Mouse (Mus musculus): ENCODE data around the gene Vipr1. TPM values are rescaled to one million over a fixed set of nuclear protein-coding genes. Genes with fewer than 3 reads are reported as not detected.

Gene Vipr1
- polyA plus RNA-seq, 1 experiment from 2014 or later: 0.63 TPM

DNA sequence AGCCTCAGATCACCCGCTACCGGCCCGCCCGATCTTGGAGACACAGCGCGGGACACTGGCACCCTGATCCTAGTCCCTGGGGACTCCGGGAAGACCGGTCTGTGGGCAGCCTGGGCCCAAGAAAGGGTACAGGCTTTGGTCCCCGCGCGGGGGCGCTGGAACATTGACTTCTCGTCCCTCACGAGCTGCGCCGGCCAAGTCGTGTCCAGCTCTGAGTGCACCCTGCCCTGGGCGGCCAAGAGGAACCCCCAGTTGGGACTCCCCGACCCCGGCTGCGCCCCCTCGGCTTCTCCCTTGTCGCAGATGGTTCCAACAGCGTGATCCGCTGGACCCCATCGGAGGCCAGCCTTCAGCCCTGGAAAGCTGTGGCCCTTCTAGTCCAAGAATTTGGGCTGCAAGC lies 515 bp upstream of the Vipr1 start, which contains the start of gene Lyzl4:
Lyzl4 (minus strand) TSS at position 96 of the 400 bp plus-strand sequence.
- no peaks in the 10 kb centered on the region for H3K9me3 ChIP-seq
- under 1% methylated on average over 26 of the region's 26 CpGs for WGBS
- H3K27me3 ChIP-seq (ENCODE audit: insufficient read depth, poor library complexity, severe bottlenecking): peaks cover 95% of the 10 kb centered on the region
- peak within 1 kb of the TSS; percentile 66 for H3K4me3 ChIP-seq
- H3K27ac ChIP-seq: peak within 1 kb of the TSS; percentile 70
- peaks cover 29% of the 10 kb centered on the region for H3K4me1 ChIP-seq
- no peaks in the 10 kb centered on the region for H3K36me3 ChIP-seq
- DNase-seq (ENCODE audit: low spot score): no peak

- H3K27me3 ChIP-seq (ENCODE audit: insufficient read depth, poor library complexity, severe bottlenecking): peaks cover 72% of the 10 kb centered on the region
- no peak overlapping the region for H3K4me3 ChIP-seq
- no peaks in the 10 kb centered on the region for H3K36me3 ChIP-seq
- H3K9me3 ChIP-seq: no peaks in the 10 kb centered on the region
- DNase-seq (ENCODE audit: low spot score): no peak
- no peak overlapping the region for H3K27ac ChIP-seq
- H3K4me1 ChIP-seq: peaks cover 29% of the 10 kb centered on the region
- 54% methylated on average over 3 of the region's 3 CpGs for WGBS
Observed at GRCm38 (mm10) chr9:121644855-121645254, 2.3 kb downstream of the Vipr1 start.

DNA sequence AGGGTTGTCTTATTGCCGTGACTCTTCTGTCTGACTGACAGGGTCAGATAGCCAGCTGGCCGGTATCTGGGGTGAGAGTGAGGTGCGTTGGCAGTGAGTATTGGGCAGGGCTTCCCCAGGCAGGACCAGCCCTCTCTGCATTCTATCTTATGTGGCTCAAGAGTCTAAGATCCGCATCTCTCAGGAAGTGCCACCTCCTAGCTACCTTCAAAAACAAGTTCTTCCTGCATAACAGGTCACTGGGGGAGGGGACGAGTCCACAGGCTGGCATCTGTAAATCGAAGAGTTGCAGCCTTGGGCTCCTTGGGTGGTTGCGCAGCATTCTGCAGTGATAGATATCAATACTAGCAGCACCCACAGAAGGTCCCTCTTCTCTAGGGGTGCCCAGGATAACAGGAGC lies 4.5 kb downstream of the Vipr1 start:
- no peak overlapping the region for H3K4me3 ChIP-seq
- peaks cover 21% of the 10 kb centered on the region for H3K4me1 ChIP-seq
- no peaks in the 10 kb centered on the region for H3K9me3 ChIP-seq
- 58% methylated on average over 7 of the region's 7 CpGs for WGBS
- no peaks in the 10 kb centered on the region for H3K36me3 ChIP-seq
- peaks cover 53% of the 10 kb centered on the region for H3K27me3 ChIP-seq (ENCODE audit: insufficient read depth, poor library complexity, severe bottlenecking)
- no peak for DNase-seq (ENCODE audit: low spot score)
- no peak overlapping the region for H3K27ac ChIP-seq

GRCm38 (mm10) chr9:121653668-121654067 lies 11.2 kb downstream of the Vipr1 start:
- H3K4me1 ChIP-seq: peaks cover 8% of the 10 kb centered on the region; the same call in 1 of the 2 replicates
- peaks cover 46% of the 10 kb centered on the region for H3K27me3 ChIP-seq (ENCODE audit: insufficient read depth, poor library complexity, severe bottlenecking)
- 81% methylated on average over 10 of the region's 10 CpGs for WGBS
- DNase-seq (ENCODE audit: low spot score): no peak
- no peak overlapping the region for H3K4me3 ChIP-seq
- H3K36me3 ChIP-seq: no peaks in the 10 kb centered on the region
- no peak overlapping the region for H3K27ac ChIP-seq
- no peaks in the 10 kb centered on the region for H3K9me3 ChIP-seq

GRCm38 (mm10) chr9:121656322-121656721 lies 13.8 kb downstream of the Vipr1 start:
- no peaks in the 10 kb centered on the region for H3K9me3 ChIP-seq
- H3K4me3 ChIP-seq: no peak overlapping the region
- H3K27me3 ChIP-seq (ENCODE audit: insufficient read depth, poor library complexity, severe bottlenecking): peaks cover 70% of the 10 kb centered on the region
- no peak for DNase-seq (ENCODE audit: low spot score)
- 84% methylated on average over 5 of the region's 5 CpGs for WGBS
- peaks cover 8% of the 10 kb centered on the region; the same call in 1 of the 2 replicates for H3K4me1 ChIP-seq
- H3K27ac ChIP-seq: no peak overlapping the region
- no peaks in the 10 kb centered on the region for H3K36me3 ChIP-seq

- no peak overlapping the region for H3K27ac ChIP-seq
- H3K36me3 ChIP-seq: no peaks in the 10 kb centered on the region
- H3K4me1 ChIP-seq: peaks cover 8% of the 10 kb centered on the region; the same call in 1 of the 2 replicates
- H3K9me3 ChIP-seq: no peaks in the 10 kb centered on the region
- no peak overlapping the region for H3K4me3 ChIP-seq
- peaks cover 74% of the 10 kb centered on the region for H3K27me3 ChIP-seq (ENCODE audit: insufficient read depth, poor library complexity, severe bottlenecking)
- 62% methylated on average over 13 of the region's 13 CpGs for WGBS
- DNase-seq (ENCODE audit: low spot score): no peak
Observed at GRCm38 (mm10) chr9:121657143-121657542, 14.6 kb downstream of the Vipr1 start.

- 72% methylated on average over 7 of the region's 7 CpGs for WGBS
- no peaks in the 10 kb centered on the region for H3K36me3 ChIP-seq
- H3K27me3 ChIP-seq (ENCODE audit: insufficient read depth, poor library complexity, severe bottlenecking): peaks cover 74% of the 10 kb centered on the region
- peaks cover 8% of the 10 kb centered on the region; the same call in 1 of the 2 replicates for H3K4me1 ChIP-seq
- H3K9me3 ChIP-seq: no peaks in the 10 kb centered on the region
- no peak overlapping the region for H3K27ac ChIP-seq
- no peak for DNase-seq (ENCODE audit: low spot score)
- H3K4me3 ChIP-seq: no peak overlapping the region
Observed at GRCm38 (mm10) chr9:121658248-121658647, 15.7 kb downstream of the Vipr1 start.

GRCm38 (mm10) chr9:121659791-121660190 lies 17.3 kb downstream of the Vipr1 start:
- no peaks in the 10 kb centered on the region for H3K36me3 ChIP-seq
- H3K4me1 ChIP-seq: peaks cover 8% of the 10 kb centered on the region; the same call in 1 of the 2 replicates
- H3K4me3 ChIP-seq: no peak overlapping the region
- no peaks in the 10 kb centered on the region for H3K9me3 ChIP-seq
- DNase-seq (ENCODE audit: low spot score): no peak
- H3K27me3 ChIP-seq (ENCODE audit: insufficient read depth, poor library complexity, severe bottlenecking): peaks cover 74% of the 10 kb centered on the region
- H3K27ac ChIP-seq: no peak overlapping the region
- 73% methylated on average over 7 of the region's 7 CpGs for WGBS

GRCm38 (mm10) chr9:121663467-121663866 lies 21.0 kb downstream of the Vipr1 start:
- 80% methylated on average over 6 of the region's 6 CpGs for WGBS
- no peaks in the 10 kb centered on the region for H3K9me3 ChIP-seq
- H3K27me3 ChIP-seq (ENCODE audit: insufficient read depth, poor library complexity, severe bottlenecking): peaks cover 90% of the 10 kb centered on the region
- no peaks in the 10 kb centered on the region for H3K4me1 ChIP-seq
- H3K36me3 ChIP-seq: no peaks in the 10 kb centered on the region
- no peak overlapping the region for H3K27ac ChIP-seq
- no peak overlapping the region for H3K4me3 ChIP-seq
- DNase-seq (ENCODE audit: low spot score): no peak

DNA sequence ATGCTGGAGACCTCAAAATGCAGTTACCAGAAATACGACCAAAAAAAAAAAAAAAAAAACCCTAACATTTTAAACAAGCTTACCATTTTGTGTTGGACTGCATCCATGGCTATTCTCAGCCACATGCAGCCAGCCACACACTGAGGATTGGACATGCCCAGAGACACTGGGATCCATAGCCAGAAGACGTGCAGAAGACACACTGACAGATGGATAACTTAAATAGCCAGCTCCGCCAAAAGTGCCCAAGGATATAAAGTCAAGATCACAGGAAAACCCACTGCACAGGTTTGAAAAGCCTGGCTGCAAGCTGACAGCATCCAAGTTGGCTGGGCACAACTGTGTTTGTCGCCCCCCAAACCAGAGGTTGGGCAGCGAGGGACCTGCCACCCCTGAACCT lies 21.6 kb downstream of the Vipr1 start:
- DNase-seq (ENCODE audit: low spot score): no peak
- H3K27me3 ChIP-seq (ENCODE audit: insufficient read depth, poor library complexity, severe bottlenecking): peaks cover 94% of the 10 kb centered on the region
- 84% methylated on average over 5 of the region's 5 CpGs for WGBS
- peaks cover under 1% of the 10 kb centered on the region; the same call in 1 of the 2 replicates for H3K4me1 ChIP-seq
- H3K36me3 ChIP-seq: no peaks in the 10 kb centered on the region
- no peak overlapping the region for H3K4me3 ChIP-seq
- no peaks in the 10 kb centered on the region for H3K9me3 ChIP-seq
- H3K27ac ChIP-seq: no peak overlapping the region

GRCm38 (mm10) chr9:121666957-121667630 lies 24.6 kb downstream of the Vipr1 start:
- no peaks in the 10 kb centered on the region for H3K9me3 ChIP-seq
- H3K4me1 ChIP-seq: peaks cover 30% of the 10 kb centered on the region
- DNase-seq (ENCODE audit: low spot score): no peak
- no peaks in the 10 kb centered on the region for H3K36me3 ChIP-seq
- H3K4me3 ChIP-seq: no peak overlapping the region
- peaks cover 87% of the 10 kb centered on the region for H3K27me3 ChIP-seq (ENCODE audit: insufficient read depth, poor library complexity, severe bottlenecking)
- no peak overlapping the region for H3K27ac ChIP-seq
- WGBS: 72% methylated on average over 16 of the region's 16 CpGs

DNA sequence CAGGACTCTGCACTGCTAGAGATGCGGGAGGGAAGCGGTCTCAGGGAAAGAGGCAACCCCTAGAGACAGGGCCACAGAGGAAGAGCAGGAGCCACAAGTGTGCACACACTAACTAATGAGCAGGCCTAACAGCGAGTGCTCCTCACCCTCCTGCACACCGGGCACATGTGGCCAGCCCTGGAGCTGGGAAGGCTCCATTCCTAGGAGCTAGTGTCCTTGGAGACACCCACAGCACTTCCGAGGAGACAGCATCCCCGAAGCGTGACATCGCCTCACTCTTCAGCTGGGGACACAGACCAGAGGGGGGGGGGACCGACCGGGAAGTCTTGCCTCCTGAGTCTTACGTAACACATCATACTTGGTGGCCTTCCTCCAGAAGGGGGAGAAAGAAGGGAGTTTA lies 25.3 kb downstream of the Vipr1 start:
- Histone ChIP-seq H3K27ac (no peak overlapping the region), H3K9me3 (no peaks in the 10 kb centered on the region), H3K4me1 (peaks cover 37% of the 10 kb centered on the region), H3K4me3 (no peak overlapping the region), H3K27me3 (ENCODE audit: insufficient read depth, poor library complexity, severe bottlenecking) (peaks cover 80% of the 10 kb centered on the region), H3K36me3 (no peaks in the 10 kb centered on the region)
- DNase-seq (ENCODE audit: low spot score): no peak
- WGBS: 77% methylated on average over 11 of the region's 11 CpGs

- Histone ChIP-seq H3K36me3 (no peaks in the 10 kb centered on the region), H3K27ac (peak overlapping the region; percentile 29; the same call in 1 of the 2 replicates), H3K4me3 (peak overlapping the region; percentile 46), H3K9me3 (no peaks in the 10 kb centered on the region), H3K4me1 (peaks cover 41% of the 10 kb centered on the region), H3K27me3 (ENCODE audit: insufficient read depth, poor library complexity, severe bottlenecking) (peaks cover 69% of the 10 kb centered on the region)
- under 1% methylated on average over 28 of the region's 28 CpGs for WGBS
- DNase-seq (ENCODE audit: low spot score): peak; percentile 89
Observed at GRCm38 (mm10) chr9:121669348-121669791, 26.9 kb downstream of the Vipr1 start.
